Mouse (Mus musculus) NIH3T3 (cell line): ENCODE measurements around the gene Mup9.
"Not testable (repeated sequence)": the region's sequence is repeated elsewhere in the genome, so short reads cannot be mapped to it uniquely, and the experiment has no call there.

ENCODE experiments used
- DNase-seq: peaks from one replicate; pipeline ENCODE4 v3.0.0-alpha.2; 2012; ENCODE audit warnings: low read depth

Mup9 gene

DNA sequence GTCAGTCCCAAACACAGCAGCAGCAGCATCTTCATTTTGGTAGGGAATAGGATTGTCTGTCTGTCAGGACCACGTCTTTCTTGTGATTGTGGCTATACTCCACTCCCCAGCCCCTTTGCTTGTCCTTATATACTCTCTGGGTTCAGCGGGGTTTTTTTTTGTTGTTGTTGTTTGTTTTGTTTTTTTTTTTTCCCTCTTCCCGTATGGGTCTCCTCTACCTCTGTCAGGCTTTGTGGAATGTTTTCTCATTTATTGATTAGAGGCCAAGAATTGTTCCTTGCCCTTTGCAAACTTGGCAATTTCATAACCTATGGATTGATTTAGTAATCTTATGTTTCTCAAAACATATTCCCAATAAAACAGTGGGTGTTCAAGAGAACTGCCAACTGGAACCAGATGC is at the start of gene Mup9:
Gene Mup9 (minus strand): TSS at position 101 of the 400 bp plus-strand sequence.
- not testable (repeated sequence) for DNase-seq
